ENCODE assay signal across 15 mouse cellular contexts in the genomic region with DNA sequence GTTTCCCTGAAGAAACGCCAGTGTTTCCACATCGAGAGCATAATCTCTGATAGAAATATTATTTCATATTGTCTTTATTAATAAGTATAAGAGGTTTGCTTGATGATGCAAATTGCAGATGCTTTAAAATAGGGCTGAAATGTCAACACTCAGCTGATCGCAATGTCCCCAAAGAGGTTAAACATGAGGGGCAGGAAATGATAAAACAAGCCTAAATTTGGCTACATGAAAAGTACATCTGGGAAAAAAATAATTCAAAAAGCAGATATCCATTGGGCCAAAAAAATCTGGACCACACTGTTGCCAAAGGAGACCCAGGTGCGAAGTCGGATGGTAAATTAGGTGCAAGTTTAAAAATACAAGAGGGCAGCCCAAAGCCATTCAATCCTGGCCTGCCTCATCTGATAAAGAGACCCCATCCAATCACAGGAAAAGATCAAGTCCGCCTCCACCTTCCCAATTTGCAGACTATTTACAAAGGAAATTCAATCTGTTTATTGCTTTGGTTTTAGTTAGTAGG.
"Had no signal": no experiment of that assay in that cellular context is flagged by ENCODE, and none has a peak within 500 bp of the region (broad histone marks: within the 10 kb centered on the region; RNA-seq: fewer than 3 reads in every experiment).

No protein-coding gene starts in this region.

- H3K27ac ChIP-seq: kidney, postnatal 0 days; layer of hippocampus, adult 2 months; liver, embryonic 15.5 days; midbrain, embryonic 10.5 days; midbrain, embryonic 15.5 days; neural tube, embryonic 12.5 days; stomach, embryonic 15.5 days had no signal

- H3K4me3 ChIP-seq: layer of hippocampus, adult 2 months; liver, embryonic 15.5 days; midbrain, embryonic 10.5 days; midbrain, embryonic 15.5 days; neural tube, embryonic 12.5 days; stomach, embryonic 15.5 days had no signal

- H3K36me3 ChIP-seq: liver, embryonic 15.5 days; midbrain, embryonic 10.5 days; midbrain, embryonic 15.5 days; neural tube, embryonic 12.5 days; stomach, embryonic 15.5 days had no signal

- DNase-seq: kidney, postnatal 4 days; left cerebral cortex, postnatal 4 days; lung, adult 2 months; lung, postnatal 36 days; right cerebral cortex, postnatal 4 days; thymus, postnatal 4 days had no signal

- H3K9ac ChIP-seq: liver, embryonic 15.5 days; midbrain, embryonic 15.5 days; neural tube, embryonic 12.5 days; stomach, embryonic 15.5 days had no signal

- H3K9me3 ChIP-seq: liver, embryonic 15.5 days; midbrain, embryonic 10.5 days; midbrain, embryonic 15.5 days; neural tube, embryonic 12.5 days; stomach, embryonic 15.5 days had no signal

- ATAC-seq: lung, postnatal 0 days; midbrain, embryonic 15.5 days had no signal

- H3K4me2 ChIP-seq: liver, embryonic 11.5 days; liver, embryonic 15.5 days; midbrain, embryonic 15.5 days; neural tube, embryonic 12.5 days; stomach, embryonic 15.5 days had no signal

- H3K27me3 ChIP-seq: liver, embryonic 15.5 days; midbrain, embryonic 15.5 days; neural tube, embryonic 12.5 days; stomach, embryonic 15.5 days had no signal

- H3K4me1 ChIP-seq: liver, embryonic 15.5 days had no signal
